Mouse (Mus musculus) stomach, postnatal 0 days (tissue): Measurements from ENCODE around the gene Creb3l1.

Experiments used
- CTCF ChIP-seq: IDR thresholded peaks from 2 replicates; pipeline ENCODE4 v1.5.1; 2016; ENCODE audit warnings: antibody characterized with exemption, low read depth, mild to moderate bottlenecking, moderate library complexity
- EP300 ChIP-seq: optimal IDR thresholded peaks from 2 replicates; pipeline ENCODE3; 2016; ENCODE audit warnings: antibody characterized with exemption

DNA sequence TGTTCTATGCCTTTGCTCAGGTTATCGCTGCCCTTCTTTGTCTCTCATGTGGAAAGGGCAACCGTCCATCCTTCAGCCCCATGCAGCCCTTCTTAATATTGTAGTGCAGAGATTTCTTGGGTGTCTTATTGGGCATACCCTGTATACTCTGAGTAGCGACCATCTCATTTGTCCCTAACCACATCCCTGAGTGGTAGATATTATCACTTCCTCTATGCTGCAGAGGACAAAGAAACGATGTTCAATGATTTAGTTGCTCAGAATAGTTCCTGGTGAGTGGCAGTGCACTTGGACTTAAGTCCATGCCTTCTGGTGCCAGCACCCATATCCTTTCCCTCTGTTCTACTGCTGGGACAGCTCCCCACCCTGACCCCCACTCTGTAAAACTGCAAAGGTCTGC lies 46.3 kb downstream of the Creb3l1 start:
- TF ChIP-seq CTCF (no peak), EP300 (no peak)
